24 mouse cellular contexts compared by ENCODE assay signal in the genomic region with DNA sequence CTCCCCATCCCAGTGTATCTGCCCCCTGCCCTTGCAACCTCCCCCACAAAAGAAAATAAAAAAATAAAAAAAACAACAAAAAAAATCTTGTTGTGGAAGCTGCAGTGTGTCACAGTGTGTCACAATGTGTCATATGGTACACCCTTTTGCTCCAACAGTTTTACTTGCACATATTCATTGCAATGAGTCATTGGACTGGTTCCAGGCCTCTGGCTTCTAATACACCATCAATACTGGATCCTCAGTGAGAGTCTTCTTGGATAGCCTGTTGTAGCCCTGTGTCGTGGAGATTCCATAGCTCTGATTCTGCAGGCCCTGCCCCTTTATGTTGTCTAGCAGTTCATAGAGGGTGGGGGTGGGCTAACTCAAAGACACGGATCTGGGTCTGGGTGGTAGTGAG.
DNase-seq lines count a peak whose midpoint lies in the region; ATAC-seq and TF ChIP-seq lines count a peak whose summit lies in the region.
"Had no signal": no experiment of that assay in that cellular context is flagged by ENCODE, and none has a peak within 500 bp of the region (broad histone marks: within the 10 kb centered on the region; RNA-seq: fewer than 3 reads in every experiment).

No protein-coding gene starts in this region.

- no peak overlapping the region for H3K4me2 ChIP-seq in forebrain, embryonic 14.5 days (ENCODE audit: low read length)
- H3K4me2 ChIP-seq: forebrain, embryonic 15.5 days; heart, embryonic 12.5 days; heart, embryonic 15.5 days; hindbrain, embryonic 13.5 days; intestine, embryonic 15.5 days had no signal

- H3K79me2 ChIP-seq in C2C12 (ENCODE audit: control insufficient read depth, insufficient read depth): no peaks in the 10 kb centered on the region

- WGBS in forebrain, embryonic 14.5 days: 77% methylated on average over 2 of the region's 2 CpGs
- WGBS in forebrain, embryonic 10.5 days: 86% methylated on average over 2 of the region's 2 CpGs

- no peak overlapping the region for H3K9ac ChIP-seq in forebrain, embryonic 14.5 days (ENCODE audit: low read length)
- H3K9ac ChIP-seq: forebrain, embryonic 15.5 days; heart, embryonic 12.5 days; heart, embryonic 15.5 days; hindbrain, embryonic 13.5 days; intestine, embryonic 15.5 days had no signal

- no peaks in the 10 kb centered on the region for H3K27me3 ChIP-seq in forebrain, embryonic 14.5 days (replicated peaks; ENCODE audit: control insufficient read depth, insufficient read depth, low read length)
- H3K27me3 ChIP-seq in forebrain, embryonic 10.5 days (ENCODE audit: poor library complexity, severe bottlenecking): no peaks in the 10 kb centered on the region
- no peaks in the 10 kb centered on the region for H3K27me3 ChIP-seq in C2C12 (ENCODE audit: control insufficient read depth, insufficient read depth, insufficient read length)
- H3K27me3 ChIP-seq: forebrain, embryonic 15.5 days; heart, embryonic 12.5 days; heart, embryonic 15.5 days; hindbrain, embryonic 13.5 days; intestine, embryonic 15.5 days had no signal

- no peak overlapping the region for H3K4me3 ChIP-seq in forebrain, embryonic 14.5 days (ENCODE audit: low read depth, low read length)
- H3K4me3 ChIP-seq in forebrain, embryonic 10.5 days: no peak overlapping the region
- H3K4me3 ChIP-seq in C2C12 (ENCODE audit: insufficient read depth, poor library complexity, severe bottlenecking): no peak overlapping the region
- H3K4me3 ChIP-seq: forebrain, embryonic 15.5 days; heart, embryonic 12.5 days; heart, embryonic 15.5 days; hindbrain, embryonic 10.5 days; hindbrain, embryonic 13.5 days; intestine, embryonic 15.5 days had no signal

- DNase-seq in adrenal gland, adult 2 months: peak; percentile 40
- DNase-seq in adrenal gland, postnatal 10 days: no peak
- peak; percentile 16 for DNase-seq in forebrain, embryonic 14.5 days (ENCODE audit: low spot score)
- DNase-seq in forebrain, embryonic 10.5 days (ENCODE audit: extremely low spot score, low spot score): no peak
- peak; percentile 69 for DNase-seq in NIH3T3 (ENCODE audit: low read depth)
- no peak for DNase-seq in thymus, postnatal 4 days
- DNase-seq: cerebellum, adult 18-20 months; cerebellum, adult 9-10 months; cerebellum, postnatal 14 days; gastrocnemius, postnatal 36 days; heart, postnatal 10 days; heart, postnatal 36 days; kidney, adult 11 months; kidney, adult 8-10 months had no signal

- H3K79me3 ChIP-seq in C2C12 (ENCODE audit: low read depth): no peaks in the 10 kb centered on the region

- H3ac ChIP-seq in C2C12 (ENCODE audit: control insufficient read depth, insufficient read length, low read depth): no peak overlapping the region

- no peaks in the 10 kb centered on the region for H3K36me3 ChIP-seq in forebrain, embryonic 14.5 days (ENCODE audit: control insufficient read depth, insufficient read depth, low read length)
- no peaks in the 10 kb centered on the region for H3K36me3 ChIP-seq in forebrain, embryonic 10.5 days (replicated peaks)
- no peaks in the 10 kb centered on the region for H3K36me3 ChIP-seq in C2C12 (ENCODE audit: control insufficient read depth, insufficient read depth)
- H3K36me3 ChIP-seq: forebrain, embryonic 15.5 days; heart, embryonic 12.5 days; heart, embryonic 15.5 days; hindbrain, embryonic 10.5 days; hindbrain, embryonic 13.5 days; intestine, embryonic 15.5 days had no signal

- H3K9me3 ChIP-seq in forebrain, embryonic 14.5 days (replicated peaks; ENCODE audit: control insufficient read depth, low read length): no peaks in the 10 kb centered on the region
- H3K9me3 ChIP-seq in forebrain, embryonic 10.5 days: no peaks in the 10 kb centered on the region
- H3K9me3 ChIP-seq: forebrain, embryonic 15.5 days; heart, embryonic 12.5 days; heart, embryonic 15.5 days; hindbrain, embryonic 10.5 days; hindbrain, embryonic 13.5 days; intestine, embryonic 15.5 days had no signal

- ATAC-seq in forebrain, embryonic 14.5 days: no peak
- no peak for ATAC-seq in megakaryocyte-erythroid progenitor cell, adult 5-6 weeks (replicated peaks; ENCODE audit: low FRiP score, low TSS enrichment, poor library complexity, severe bottlenecking)
- ATAC-seq: activated CD4-positive, CD25-positive, alpha-beta regulatory T cell, adult 4 months; forebrain, embryonic 15.5 days; hindbrain, embryonic 16.5 days; intestine, embryonic 15.5 days had no signal

- TF ChIP-seq CTCF in C2C12 (IDR thresholded peaks at IDR 0.05; ENCODE audit: control insufficient read depth, insufficient read depth, insufficient read length): no peak

- no peak overlapping the region for H3K27ac ChIP-seq in forebrain, embryonic 14.5 days (ENCODE audit: low read depth, low read length)
- no peak overlapping the region for H3K27ac ChIP-seq in forebrain, embryonic 10.5 days
- H3K27ac ChIP-seq: forebrain, embryonic 15.5 days; heart, embryonic 15.5 days; hindbrain, embryonic 10.5 days; hindbrain, embryonic 13.5 days; intestine, embryonic 15.5 days had no signal

- peaks cover 3% of the 10 kb centered on the region; the same call in 1 of the 2 replicates for H3K4me1 ChIP-seq in forebrain, embryonic 14.5 days (ENCODE audit: control insufficient read depth, insufficient read depth, low read length)
- no peaks in the 10 kb centered on the region for H3K4me1 ChIP-seq in forebrain, embryonic 10.5 days
- H3K4me1 ChIP-seq: heart, embryonic 15.5 days; hindbrain, embryonic 10.5 days; intestine, embryonic 15.5 days had no signal

TF ChIP-seq in C2C12, 6 proteins besides CTCF, POLR2A, EP300 and RAD21:
- TF ChIP-seq USF1 (IDR thresholded peaks at IDR 0.05; ENCODE audit: low read depth): no peak
- TF ChIP-seq CEBPB (IDR thresholded peaks at IDR 0.05; ENCODE audit: low read depth): peak; percentile 44
- TF ChIP-seq FOSL1 (IDR thresholded peaks at IDR 0.05; ENCODE audit: insufficient read depth, low read length, poor library complexity, severe bottlenecking): peak; percentile 34

Comparison
In these comparisons a context has a peak if more than half of its experiments do, and no peak if none do; other contexts are left out.
1. DNase-seq: peak in adrenal gland, adult 2 months (single experiment), forebrain, embryonic 14.5 days (single experiment) and NIH3T3 (single experiment); none in adrenal gland, postnatal 10 days (single experiment), forebrain, embryonic 10.5 days (single experiment) and thymus, postnatal 4 days (single experiment).